In genomic region chr13:95200817-95201216, GRCm38 (mm10) we compare ENCODE assay signal across 14 mouse cellular contexts.
"Had no signal": no experiment of that assay in that cellular context is flagged by ENCODE, and none has a peak within 500 bp of the region (broad histone marks: within the 10 kb centered on the region; RNA-seq: fewer than 3 reads in every experiment).

No protein-coding gene starts in this region.

- H3K27ac ChIP-seq: kidney, embryonic 15.5 days; left cerebral cortex, adult 2 months; liver, embryonic 13.5 days; stomach, postnatal 0 days had no signal

- H3K36me3 ChIP-seq: kidney, embryonic 15.5 days; liver, embryonic 13.5 days had no signal

- H3K9me3 ChIP-seq: kidney, embryonic 15.5 days; liver, embryonic 13.5 days had no signal

- H3K27me3 ChIP-seq: kidney, embryonic 15.5 days; liver, embryonic 13.5 days had no signal

- H3K9ac ChIP-seq: kidney, embryonic 15.5 days; liver, embryonic 13.5 days had no signal

- H3K4me2 ChIP-seq: kidney, embryonic 15.5 days; liver, embryonic 13.5 days; midbrain, embryonic 11.5 days had no signal

- H3K4me3 ChIP-seq: kidney, embryonic 15.5 days; left cerebral cortex, adult 2 months; liver, embryonic 13.5 days had no signal

- DNase-seq: kidney, adult 8-10 months; kidney, postnatal 10 days; kidney, postnatal 4 days; liver, embryonic 13.5 days; lung, adult 2 months; lung, postnatal 14 days; lung, postnatal 4 days; midbrain, embryonic 14.5 days; right cerebral cortex, postnatal 4 days; thymus, postnatal 25 days had no signal

- H3K4me1 ChIP-seq: liver, embryonic 13.5 days had no signal
